In the genomic region with DNA sequence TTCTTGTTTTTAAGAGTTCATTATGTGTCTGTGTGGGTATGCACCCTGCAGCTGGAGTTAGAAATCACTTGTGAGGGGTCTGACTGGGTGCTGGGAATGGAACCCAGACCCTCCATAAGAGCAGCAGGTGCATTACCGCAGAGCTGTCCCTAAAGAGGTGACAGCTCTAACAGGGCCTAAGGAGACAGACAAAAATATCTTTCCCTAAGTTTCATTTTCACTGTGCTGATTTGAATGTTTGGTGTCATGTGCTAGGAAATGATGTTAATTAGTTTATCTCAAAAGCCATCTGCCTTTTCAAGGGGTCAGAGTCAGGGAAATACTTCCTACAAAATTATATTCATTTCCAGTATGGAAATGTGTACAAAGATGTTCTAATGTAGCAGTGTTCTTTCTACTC, we compare ENCODE assay signal across 8 mouse cellular contexts. TPM values are rescaled to one million over a fixed set of nuclear protein-coding genes. Genes with fewer than 3 reads are reported as not detected.
A peak's percentile ranks its signal among the peaks of the same experiment; 100 is the strongest.
DNase-seq lines count a peak whose midpoint lies in the region; ATAC-seq and TF ChIP-seq lines count a peak whose summit lies in the region.

Gm10964 (plus strand) TSS at position 38 of the 400 bp plus-strand sequence.

- DNase-seq in cerebellum, adult 2 months, result no peak
- no peak for DNase-seq in cerebellum, postnatal 14 days
- DNase-seq in neural tube, embryonic 11.5 days (ENCODE audit: low spot score), result no peak
- no peak for DNase-seq in neural tube, embryonic 10.5 days (ENCODE audit: extremely low spot score, low spot score)
- no peak for DNase-seq in yolk sac, embryonic 10.5 days (ENCODE audit: low spot score)
- DNase-seq in adrenal gland, adult (ENCODE audit: inconsistent age in 2 of 2, low spot score in 1 of 2), result no peak

- H3K27ac ChIP-seq in cerebellum, adult 2 months (ENCODE audit: insufficient read depth, low read length), result no peak within 1 kb of the TSS
- H3K27ac ChIP-seq in neural tube, embryonic 11.5 days (ENCODE audit: low read depth, low read length), result peak within 1 kb of the TSS; percentile 88
- H3K27ac ChIP-seq in limb, embryonic 15.5 days, result peak within 1 kb of the TSS; percentile 96
- peak within 1 kb of the TSS; percentile 94 for H3K27ac ChIP-seq in stomach, embryonic 15.5 days

- 93% methylated on average over 1 of the region's 1 CpGs for WGBS in cerebellum, adult 2 months
- WGBS in neural tube, embryonic 11.5 days, result 92% methylated on average over 1 of the region's 1 CpGs
- WGBS in limb, embryonic 15.5 days, result 92% methylated on average over 1 of the region's 1 CpGs
- 86% methylated on average over 1 of the region's 1 CpGs for WGBS in stomach, embryonic 15.5 days

- H3K36me3 ChIP-seq in neural tube, embryonic 11.5 days (ENCODE audit: control insufficient read depth, insufficient read depth, low read length), result peaks cover 3% of the 10 kb centered on the region
- peaks cover 22% of the 10 kb centered on the region for H3K36me3 ChIP-seq in limb, embryonic 15.5 days
- H3K36me3 ChIP-seq in stomach, embryonic 15.5 days, result peaks cover 13% of the 10 kb centered on the region

- no peak for TF ChIP-seq POLR2A in cerebellum, adult 2 months (IDR thresholded peaks at IDR 0.05; ENCODE audit: borderline replicate concordance, insufficient read depth, low read length)

- H3K4me3 ChIP-seq in cerebellum, adult 2 months (replicated peaks; ENCODE audit: insufficient read depth, low read depth, low read length), result peak within 1 kb of the TSS; percentile 22
- peak within 1 kb of the TSS; percentile 22; the same call in 1 of the 2 replicates for H3K4me3 ChIP-seq in neural tube, embryonic 11.5 days (ENCODE audit: low read depth, low read length)
- peak within 1 kb of the TSS; percentile 47 for H3K4me3 ChIP-seq in limb, embryonic 15.5 days
- H3K4me3 ChIP-seq in stomach, embryonic 15.5 days (replicated peaks), result peak within 1 kb of the TSS; percentile 42

- TF ChIP-seq CTCF in cerebellum, adult 2 months (IDR thresholded peaks at IDR 0.05; ENCODE audit: borderline replicate concordance, insufficient read depth, low read depth, low read length), result no peak

- H3K4me2 ChIP-seq in neural tube, embryonic 11.5 days (ENCODE audit: low read depth), result peak within 1 kb of the TSS; percentile 45
- H3K4me2 ChIP-seq in limb, embryonic 15.5 days, result peak within 1 kb of the TSS; percentile 52
- H3K4me2 ChIP-seq in stomach, embryonic 15.5 days, result peak within 1 kb of the TSS; percentile 52

- H3K9me3 ChIP-seq in neural tube, embryonic 11.5 days (ENCODE audit: control insufficient read depth, low read length), result no peaks in the 10 kb centered on the region
- H3K9me3 ChIP-seq in limb, embryonic 15.5 days, result no peaks in the 10 kb centered on the region
- H3K9me3 ChIP-seq in stomach, embryonic 15.5 days, result no peaks in the 10 kb centered on the region

- ATAC-seq in neural tube, embryonic 11.5 days (ENCODE audit: insufficient read depth, low FRiP score, low TSS enrichment), result no peak
- ATAC-seq in limb, embryonic 15.5 days (ENCODE audit: insufficient number of reproducible peaks, low FRiP score, low TSS enrichment, low read depth), result no peak
- ATAC-seq in stomach, embryonic 15.5 days (ENCODE audit: insufficient read depth, low FRiP score, low read depth), result no peak

- no peaks in the 10 kb centered on the region for H3K27me3 ChIP-seq in cerebellum, adult 2 months (ENCODE audit: control insufficient read depth, insufficient read depth, low read length)
- H3K27me3 ChIP-seq in neural tube, embryonic 11.5 days (ENCODE audit: control insufficient read depth, insufficient read depth, low read length), result no peaks in the 10 kb centered on the region
- H3K27me3 ChIP-seq in limb, embryonic 15.5 days, result no peaks in the 10 kb centered on the region
- H3K27me3 ChIP-seq in stomach, embryonic 15.5 days (replicated peaks), result no peaks in the 10 kb centered on the region

- peak within 1 kb of the TSS; percentile 48; the same call in 1 of the 2 replicates for H3K9ac ChIP-seq in neural tube, embryonic 11.5 days (ENCODE audit: low read length)
- 0 out of 2 replicates have a peak within 1 kb of the TSS, but pooled peaks have one; percentile 7 for H3K9ac ChIP-seq in limb, embryonic 15.5 days
- H3K9ac ChIP-seq in stomach, embryonic 15.5 days, result no peak within 1 kb of the TSS

- H3K4me1 ChIP-seq in cerebellum, adult 2 months (ENCODE audit: control insufficient read depth, insufficient read depth, low read length), result peaks cover 4% of the 10 kb centered on the region; the same call in 1 of the 2 replicates
- peaks cover 36% of the 10 kb centered on the region for H3K4me1 ChIP-seq in neural tube, embryonic 11.5 days (ENCODE audit: control insufficient read depth, insufficient read depth, low read length)
- H3K4me1 ChIP-seq in limb, embryonic 15.5 days, result peaks cover 38% of the 10 kb centered on the region
- H3K4me1 ChIP-seq in stomach, embryonic 15.5 days, result peaks cover 22% of the 10 kb centered on the region

RNA-seq across cellular contexts. Expression of gene Gm10964, which starts in this region (rescaled TPM):
- polyA plus RNA-seq in cerebellum, adult 2 months (2012; rRNA removed), result not detected in 2 replicates
- not detected in 2 replicates for polyA plus RNA-seq in neural tube, embryonic 11.5 days (2014; fragmentation: Nextera tagmentation; extraction: Ambion mirVana)
- polyA plus RNA-seq in limb, embryonic 15.5 days (2015; fragmentation: Nextera tagmentation; extraction: Ambion mirVana), result not detected in 2 replicates
- not detected in 2 replicates for polyA plus RNA-seq in stomach, embryonic 15.5 days (2015; fragmentation: Nextera tagmentation; extraction: Ambion mirVana)
